Mouse (Mus musculus): Measurements from ENCODE around the gene Shtn1.

DNA sequence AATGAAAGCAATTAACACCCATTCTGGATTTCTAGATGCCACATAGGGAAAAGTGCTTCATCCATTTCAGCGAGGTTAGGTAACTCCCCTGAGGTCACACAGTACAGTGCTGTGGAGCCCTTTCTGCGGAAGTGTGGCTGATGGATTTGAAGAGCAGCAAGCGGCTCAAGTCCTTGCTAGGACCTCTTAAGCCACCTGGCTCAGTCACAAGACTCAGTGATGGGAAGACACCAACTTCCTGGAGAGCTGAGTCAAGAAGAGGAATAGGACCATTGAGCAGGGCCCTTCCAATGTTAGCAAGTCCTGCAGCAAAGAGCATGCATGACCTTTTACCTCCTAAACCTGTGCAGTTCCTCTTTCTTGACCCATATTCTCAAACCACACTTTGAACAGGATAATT, 1.5 kb downstream of the Shtn1 start:
- no peak for TF ChIP-seq POLR2A (IDR thresholded peaks at IDR 0.05; ENCODE audit: low read depth, low read length)
- TF ChIP-seq CTCF (IDR thresholded peaks at IDR 0.05; ENCODE audit: extremely low read depth, insufficient read length, insufficient replicate concordance, low read depth, low read length), result no peak

Data from small intestine, adult 2 months (tissue).